Mouse (Mus musculus) G1E-ER4 (cell line): ENCODE data around the gene Olfr147. TPM values are rescaled to one million over a fixed set of nuclear protein-coding genes. Genes with fewer than 3 reads are reported as not detected.

Source experiments
- GATA1 ChIP-seq: IDR thresholded peaks from one replicate; pipeline ENCODE4 v1.8.0; 2012; ENCODE audit warnings: low read length, inconsistent platforms
- polyA plus RNA-seq: library from polyadenylated mRNA; stranded (reverse); fragments of >175 nt; gene quantifications from 2 replicates; pipeline ENCODE4 v1.2.3, GENCODE M21; 2012

Olfr147 gene
- not detected in 2 replicates for polyA plus RNA-seq

GRCm38 (mm10) chr9:38401398-38401797, at the start of gene Olfr147:
Gene Olfr147, plus strand, starts transcription at chr9:38401698.
- TF ChIP-seq GATA1 = no peak

GRCm38 (mm10) chr9:38366596-38366995, 34.9 kb upstream of the Olfr147 start, which contains the start of gene Olfr250:
Gene Olfr250, plus strand, starts transcription at chr9:38366896.
- no peak for TF ChIP-seq GATA1

GRCm38 (mm10) chr9:38376786-38377185, 24.7 kb upstream of the Olfr147 start, which contains the start of gene Olfr251:
Gene Olfr251, plus strand, starts transcription at chr9:38377086.
- no peak for TF ChIP-seq GATA1

DNA sequence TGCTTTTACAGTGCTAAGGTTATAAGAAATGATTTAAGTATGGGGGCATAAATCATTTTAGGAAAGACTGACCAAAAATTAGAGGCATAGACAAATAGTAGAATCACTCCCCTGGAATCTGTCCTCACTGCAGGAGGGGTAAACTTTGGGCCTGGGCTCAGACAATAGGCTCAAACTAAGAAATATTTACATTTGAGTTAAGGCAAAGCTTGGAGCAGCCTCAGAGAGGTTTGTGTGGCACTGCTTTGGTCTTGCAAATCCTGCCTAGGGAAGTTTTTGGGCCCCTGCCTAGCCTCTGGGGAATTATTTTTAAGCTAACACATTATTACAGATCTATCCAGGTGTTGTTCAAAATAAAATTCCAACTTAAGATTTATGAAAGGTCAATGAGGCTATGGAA, 22.3 kb downstream of the Olfr147 start:
- TF ChIP-seq GATA1 = no peak

DNA sequence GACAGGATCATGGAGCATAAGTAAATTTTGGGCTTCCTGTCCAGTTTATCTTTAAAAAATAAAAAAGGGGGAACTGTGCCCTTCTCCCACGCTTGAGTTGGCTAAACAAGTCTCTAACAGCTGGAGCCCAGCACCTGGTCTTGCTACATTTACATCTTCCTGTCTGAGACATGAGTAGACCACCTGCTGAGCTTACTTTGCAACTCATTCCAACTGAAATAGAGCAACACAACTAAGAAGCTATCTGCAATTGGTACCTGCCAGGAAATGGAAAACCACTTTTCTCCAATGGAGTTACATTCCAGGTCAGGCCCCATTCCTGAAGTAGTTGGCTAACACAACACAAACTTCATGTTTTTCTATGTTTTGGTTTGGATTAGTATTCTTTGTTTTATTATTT, 25.5 kb downstream of the Olfr147 start:
- TF ChIP-seq GATA1 = no peak

- no peak for TF ChIP-seq GATA1
Measured at GRCm38 (mm10) chr9:38429155-38429554, 27.7 kb downstream of the Olfr147 start, which contains the start of gene Olfr901. Gene Olfr901, plus strand, starts transcription at chr9:38429455.

- TF ChIP-seq GATA1 = no peak
Measured at GRCm38 (mm10) chr9:38447352-38447751, 45.9 kb downstream of the Olfr147 start, which contains the start of gene Olfr902. Gene Olfr902, plus strand, starts transcription at chr9:38447652.

Other genes starting within 250 kb of the Olfr147 start
- gene Olfr891, start 220.9 kb upstream of the Olfr147 start, polyA plus RNA-seq = not detected in 2 replicates
- gene Olfr893, start 193.3 kb upstream of the Olfr147 start, polyA plus RNA-seq = not detected in 2 replicates
- not detected in 2 replicates for gene Olfr894, start 183.6 kb upstream of the Olfr147 start, polyA plus RNA-seq
- not detected in 2 replicates for gene Olfr143, start 148.9 kb upstream of the Olfr147 start, polyA plus RNA-seq
- not detected in 2 replicates for gene Olfr895, start 133.8 kb upstream of the Olfr147 start, polyA plus RNA-seq
- gene Olfr896-ps1, start 110.6 kb upstream of the Olfr147 start, polyA plus RNA-seq = not detected in 2 replicates
- not detected in 2 replicates for gene Olfr25, start 72.6 kb upstream of the Olfr147 start, polyA plus RNA-seq
- gene Olfr898, start 53.3 kb upstream of the Olfr147 start, polyA plus RNA-seq = not detected in 2 replicates
- gene Olfr250, start 34.8 kb upstream of the Olfr147 start, polyA plus RNA-seq = not detected in 2 replicates
- gene Olfr251, start 24.6 kb upstream of the Olfr147 start, polyA plus RNA-seq = not detected in 2 replicates
- not detected in 2 replicates for gene Olfr901, start 27.8 kb downstream of the Olfr147 start, polyA plus RNA-seq
- not detected in 2 replicates for gene Olfr902, start 46.0 kb downstream of the Olfr147 start, polyA plus RNA-seq
- gene Olfr904, start 61.4 kb downstream of the Olfr147 start, polyA plus RNA-seq = not detected in 2 replicates
- gene Olfr905, start 69.4 kb downstream of the Olfr147 start, polyA plus RNA-seq = not detected in 2 replicates
- not detected in 2 replicates for gene Olfr906, start 85.4 kb downstream of the Olfr147 start, polyA plus RNA-seq
- 0.06 TPM in 1 of 2 replicates, not detected in the other for gene Olfr907, start 94.1 kb downstream of the Olfr147 start, polyA plus RNA-seq
- gene Olfr911-ps1, start 119.9 kb downstream of the Olfr147 start, polyA plus RNA-seq = not detected in 2 replicates
- not detected in 2 replicates for gene Olfr910, start 136.2 kb downstream of the Olfr147 start, polyA plus RNA-seq
- not detected in 2 replicates for gene Olfr912, start 178.5 kb downstream of the Olfr147 start, polyA plus RNA-seq
- gene Olfr913, start 191.1 kb downstream of the Olfr147 start, polyA plus RNA-seq = not detected in 2 replicates
- gene Olfr914, start 203.4 kb downstream of the Olfr147 start, polyA plus RNA-seq = not detected in 2 replicates